Mouse (Mus musculus) neural tube, embryonic 10.5 days (tissue): ENCODE data around the gene Ifna13.

Source experiments
- DNase-seq: peaks from one replicate; pipeline ENCODE4 v3.0.0-alpha.2; 2017; ENCODE audit warnings: low spot score; ENCODE audit errors: extremely low spot score

Gene Ifna13

DNA sequence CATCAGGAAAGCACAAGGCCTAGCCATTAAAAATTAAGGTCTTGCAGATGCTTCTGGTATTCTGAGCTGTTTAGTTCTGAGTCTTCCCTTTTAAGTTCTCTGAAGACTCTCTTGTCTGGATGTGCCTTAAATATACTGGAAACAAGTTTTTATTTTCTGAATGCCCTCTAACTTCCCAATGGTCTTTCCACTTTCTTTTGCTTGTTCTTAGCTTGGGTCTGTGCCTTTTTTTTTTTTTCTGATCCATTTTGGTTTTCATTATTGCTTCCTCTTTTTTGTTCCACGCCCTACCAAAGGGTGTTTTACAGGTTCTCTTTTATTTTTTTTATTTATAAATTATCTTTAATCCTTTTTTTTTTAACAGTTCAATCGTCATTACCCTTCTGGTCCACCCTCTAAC lies at the start of gene Ifna13:
TSS of gene Ifna13 (minus strand) at position 101 of the 400 bp plus-strand sequence.
- DNase-seq: no peak

- no peak for DNase-seq
Measured at GRCm38 (mm10) chr4:88693392-88693791, 49.1 kb upstream of the Ifna13 start.

- DNase-seq: no peak
Measured at GRCm38 (mm10) chr4:88692537-88692936, 48.3 kb upstream of the Ifna13 start.

DNA sequence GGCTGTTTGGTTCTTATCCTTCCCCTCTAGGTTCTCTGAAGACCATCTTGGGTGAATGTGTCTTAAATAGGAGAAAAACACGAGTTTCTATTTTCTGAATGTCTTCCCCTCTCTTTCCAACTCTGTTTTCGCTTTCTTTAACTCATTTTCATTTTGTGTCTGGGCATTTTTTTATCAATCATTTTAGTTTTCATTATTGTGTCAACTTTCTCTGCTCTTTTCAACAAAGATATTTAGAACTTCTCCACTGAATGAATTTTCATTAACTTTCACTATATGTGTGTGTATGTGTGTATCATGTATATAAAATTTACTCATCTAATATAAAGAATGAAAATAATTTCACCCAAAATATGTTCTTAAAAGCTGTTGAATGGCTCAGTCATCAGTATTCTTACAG lies 47.0 kb upstream of the Ifna13 start, which contains the start of gene Ifnab:
TSS of gene Ifnab (minus strand) at position 101 of the 400 bp plus-strand sequence.
- no peak for DNase-seq

DNA sequence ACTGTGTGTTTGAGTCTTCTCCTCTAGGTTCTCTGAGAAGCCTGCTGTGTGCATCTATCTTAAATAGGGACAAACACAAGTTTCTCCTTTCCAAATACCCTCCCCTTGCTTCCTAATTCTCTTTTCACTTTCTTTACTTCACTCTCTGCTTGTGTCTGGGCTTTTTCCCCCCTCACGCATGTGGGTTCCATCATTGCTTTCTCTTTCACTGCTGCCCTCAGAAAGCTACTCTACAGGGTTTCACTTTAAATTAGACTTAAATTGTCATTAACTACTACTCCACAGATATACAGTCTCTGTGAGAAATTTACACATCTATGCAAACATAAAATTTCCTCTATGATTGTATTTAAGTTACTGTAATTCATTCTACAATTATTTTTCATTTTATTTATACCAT lies 39.6 kb upstream of the Ifna13 start, which contains the start of gene Ifna2:
TSS of gene Ifna2 (minus strand) at position 101 of the 400 bp plus-strand sequence.
- DNase-seq: no peak

DNA sequence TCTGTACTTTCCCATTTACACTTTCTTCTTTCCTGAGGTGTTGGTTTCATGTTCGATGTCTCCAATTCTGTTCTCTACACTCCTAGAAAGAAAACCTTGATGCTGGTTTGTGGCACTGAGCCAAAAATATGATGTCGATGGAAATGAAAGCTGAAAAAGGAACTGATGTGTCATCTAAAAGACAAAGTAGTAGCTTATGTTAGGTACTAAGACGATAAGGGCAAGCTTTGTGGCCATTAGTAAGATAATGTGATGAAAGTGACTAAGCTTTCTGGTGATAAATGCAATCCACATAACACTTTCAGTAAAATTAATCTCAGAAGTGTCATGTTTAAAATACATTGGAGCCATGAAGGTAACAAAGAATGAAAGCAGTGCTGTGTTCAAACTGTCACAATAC lies 37.1 kb upstream of the Ifna13 start:
- no peak for DNase-seq

DNA sequence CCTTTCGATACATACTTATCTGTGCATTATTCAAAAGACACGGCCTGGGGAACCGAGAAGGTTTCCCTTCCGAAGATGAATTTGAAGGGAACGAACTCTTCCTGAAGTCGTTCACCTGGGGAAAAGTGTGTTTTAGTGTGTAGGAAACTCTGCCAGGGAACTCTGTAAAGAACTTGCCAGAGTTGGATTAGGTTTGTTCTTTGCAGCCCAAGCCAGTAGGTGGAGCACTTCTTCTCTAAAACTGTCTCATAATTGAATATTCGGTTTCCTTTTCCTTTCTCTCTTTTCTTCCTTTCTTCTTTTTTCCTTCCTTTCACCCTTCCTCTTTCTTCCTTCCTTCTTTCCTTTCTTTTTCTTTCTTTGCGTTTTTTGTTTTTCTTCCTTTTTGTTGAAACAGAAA lies 36.1 kb upstream of the Ifna13 start:
- no peak for DNase-seq

GRCm38 (mm10) chr4:88676824-88677223 lies 32.6 kb upstream of the Ifna13 start, which contains the start of gene Ifna16:
TSS of gene Ifna16 (minus strand) at chr4:88676924.
- no peak for DNase-seq

GRCm38 (mm10) chr4:88655461-88655860 lies 11.2 kb upstream of the Ifna13 start:
- no peak for DNase-seq

DNA sequence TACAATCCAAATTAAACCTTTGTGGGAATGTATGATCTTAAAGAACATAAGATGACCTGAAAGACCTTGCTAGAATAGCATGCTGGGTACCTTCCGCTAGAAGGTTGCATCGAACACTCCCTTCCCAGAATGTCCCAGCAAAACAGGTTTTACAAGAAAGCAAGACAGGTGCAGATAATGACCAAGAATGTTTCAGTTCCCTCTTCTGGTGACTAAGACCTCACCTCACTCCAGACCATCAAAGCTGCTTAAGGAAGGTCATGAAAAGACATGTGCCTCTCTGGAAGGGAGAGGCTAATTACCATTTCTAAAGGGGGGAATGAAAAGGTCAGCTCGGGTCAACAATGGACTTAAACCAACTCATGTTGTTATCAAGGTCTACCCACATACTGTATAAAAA lies 9.4 kb upstream of the Ifna13 start:
- no peak for DNase-seq

GRCm38 (mm10) chr4:88642526-88642925 lies 1.7 kb downstream of the Ifna13 start:
- DNase-seq: no peak

DNA sequence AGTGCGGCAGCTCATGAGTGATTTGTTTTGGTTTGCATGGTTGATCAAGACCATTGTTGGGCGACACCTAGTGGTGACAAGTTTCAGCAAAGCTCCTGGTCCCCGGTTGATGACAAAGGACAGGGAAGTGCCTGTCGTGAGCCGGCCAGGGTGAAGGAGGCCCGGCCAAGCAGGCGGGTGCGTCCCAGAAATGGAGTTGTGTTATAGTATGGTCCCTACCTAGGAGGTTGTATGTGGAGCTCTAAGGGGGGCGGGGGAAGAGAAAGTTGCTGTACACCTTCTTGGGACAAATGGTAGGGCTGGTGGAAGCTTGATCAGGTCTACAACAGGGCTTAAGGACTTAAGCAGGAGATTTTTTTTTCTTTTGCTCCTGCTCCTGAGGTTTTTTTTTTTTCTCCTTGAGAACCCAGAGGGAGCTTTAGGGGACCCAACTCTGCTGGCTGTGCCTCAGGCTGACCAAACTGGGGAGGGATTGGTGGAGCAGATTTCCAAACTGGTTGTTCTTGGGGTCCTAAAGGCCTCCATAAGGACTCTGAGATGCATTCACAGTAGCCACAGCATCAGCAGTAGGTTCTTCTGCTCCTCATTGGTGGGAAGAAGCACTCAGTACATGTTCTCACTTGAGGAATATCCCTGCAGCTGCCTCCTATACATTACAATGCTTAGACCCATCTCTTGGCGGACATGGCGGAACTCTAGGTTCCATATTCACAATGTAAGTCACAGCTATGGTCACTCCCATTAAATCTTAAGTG lies 3.0 kb downstream of the Ifna13 start:
- peak; percentile 96 for DNase-seq

DNA sequence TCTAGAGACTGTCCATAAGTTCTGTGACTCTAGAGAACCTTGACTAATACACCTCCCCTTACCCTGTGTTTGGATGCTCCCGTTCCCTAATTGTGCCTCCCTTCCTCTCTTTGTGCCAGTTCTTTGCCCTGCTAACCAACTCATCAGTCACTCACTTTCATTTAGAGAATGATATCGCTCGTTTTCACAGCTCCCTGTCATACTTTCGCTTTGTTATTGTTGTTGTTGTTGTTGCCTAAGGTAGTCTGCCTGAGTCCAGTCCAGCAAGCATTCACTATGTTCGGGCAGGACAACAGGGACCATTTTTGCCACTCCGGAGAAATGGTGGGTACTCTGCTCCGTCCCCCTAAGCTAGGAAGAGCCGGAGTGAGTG lies 3.6 kb downstream of the Ifna13 start:
- DNase-seq: no peak

- DNase-seq: no peak
Measured at GRCm38 (mm10) chr4:88634311-88634710, 9.9 kb downstream of the Ifna13 start, which contains the start of gene C87499. TSS of gene C87499 (minus strand) at chr4:88634411.

- no peak for DNase-seq
Measured at GRCm38 (mm10) chr4:88603276-88603675, 41.0 kb downstream of the Ifna13 start, which contains the start of gene Ifna12. TSS of gene Ifna12 (minus strand) at chr4:88603376.
